Mouse (Mus musculus): Measurements from ENCODE around the gene Ccdc103. TPM values are rescaled to one million over a fixed set of nuclear protein-coding genes. Genes with fewer than 3 reads are reported as not detected.

Gene Ccdc103
- total RNA-seq (2023; ENCODE audit: inconsistent age): 0.26 TPM in 1 of 4 replicates, not detected in the others

GRCm38 (mm10) chr11:102880585-102881313 lies at the start of gene Ccdc103, which contains the start of gene Eftud2:
Ccdc103 (plus strand) TSS chr11:102881204.
Eftud2 (minus strand) TSS chr11:102880985.

GRCm38 (mm10) chr11:102835549-102835948 lies 45.5 kb upstream of the Ccdc103 start, which contains the start of gene Higd1b:
Higd1b (plus strand) TSS chr11:102835849.

DNA sequence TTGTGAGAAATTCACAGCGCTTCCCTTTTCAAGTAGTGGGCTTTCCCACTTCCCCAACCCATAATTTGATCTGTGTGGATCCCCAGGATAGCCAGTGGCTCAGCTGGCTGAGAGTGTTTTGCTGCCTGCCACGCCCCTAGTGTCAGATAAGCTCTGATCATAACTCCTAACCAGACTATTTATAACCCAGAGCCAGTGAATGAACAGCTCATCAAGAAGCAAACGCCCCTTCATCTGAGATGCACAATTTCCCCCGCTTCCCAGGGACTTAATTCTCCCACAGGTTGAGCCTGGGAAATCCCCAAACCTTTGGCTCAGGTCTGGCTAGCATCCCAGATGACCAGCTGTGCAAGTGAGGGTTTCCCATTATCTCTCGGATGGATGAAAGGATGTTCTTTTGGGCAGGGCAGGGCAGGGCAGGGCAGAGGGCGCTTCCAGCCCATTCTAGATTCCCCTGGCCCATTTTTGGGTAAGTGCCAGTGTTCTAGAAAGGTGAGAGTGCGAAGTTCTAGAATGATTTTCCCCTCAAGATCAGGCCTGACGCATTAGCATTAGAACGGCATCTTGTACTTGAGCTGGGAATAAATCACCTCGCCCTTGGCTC lies 3.7 kb downstream of the Ccdc103 start, which contains the start of gene Fam187a:
Gene Fam187a, plus strand, starts transcription at position 554 of the 604 bp plus-strand sequence.

DNA sequence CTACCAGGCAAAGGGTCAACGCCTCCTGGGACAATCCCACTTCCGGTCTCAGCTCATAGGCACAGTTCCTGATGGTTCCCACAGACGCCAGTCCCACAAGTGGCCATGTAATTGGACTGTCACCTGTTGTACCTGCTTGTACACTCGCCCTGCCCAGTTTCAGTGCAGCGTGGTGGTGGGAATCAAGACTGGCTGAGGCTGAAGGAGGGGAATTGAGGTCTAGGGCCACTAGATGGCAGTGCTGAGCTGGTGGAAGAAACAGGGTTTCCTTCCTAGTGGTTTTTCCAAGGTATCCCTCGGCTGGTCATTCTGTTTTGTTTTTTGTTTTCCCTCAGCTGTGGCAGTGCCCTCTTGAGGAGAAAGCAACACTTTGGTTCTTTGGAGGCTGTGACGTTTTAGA lies 19.8 kb downstream of the Ccdc103 start, which contains the start of gene Gfap:
Gene Gfap, minus strand, starts transcription at position 150 of the 400 bp plus-strand sequence.

DNA sequence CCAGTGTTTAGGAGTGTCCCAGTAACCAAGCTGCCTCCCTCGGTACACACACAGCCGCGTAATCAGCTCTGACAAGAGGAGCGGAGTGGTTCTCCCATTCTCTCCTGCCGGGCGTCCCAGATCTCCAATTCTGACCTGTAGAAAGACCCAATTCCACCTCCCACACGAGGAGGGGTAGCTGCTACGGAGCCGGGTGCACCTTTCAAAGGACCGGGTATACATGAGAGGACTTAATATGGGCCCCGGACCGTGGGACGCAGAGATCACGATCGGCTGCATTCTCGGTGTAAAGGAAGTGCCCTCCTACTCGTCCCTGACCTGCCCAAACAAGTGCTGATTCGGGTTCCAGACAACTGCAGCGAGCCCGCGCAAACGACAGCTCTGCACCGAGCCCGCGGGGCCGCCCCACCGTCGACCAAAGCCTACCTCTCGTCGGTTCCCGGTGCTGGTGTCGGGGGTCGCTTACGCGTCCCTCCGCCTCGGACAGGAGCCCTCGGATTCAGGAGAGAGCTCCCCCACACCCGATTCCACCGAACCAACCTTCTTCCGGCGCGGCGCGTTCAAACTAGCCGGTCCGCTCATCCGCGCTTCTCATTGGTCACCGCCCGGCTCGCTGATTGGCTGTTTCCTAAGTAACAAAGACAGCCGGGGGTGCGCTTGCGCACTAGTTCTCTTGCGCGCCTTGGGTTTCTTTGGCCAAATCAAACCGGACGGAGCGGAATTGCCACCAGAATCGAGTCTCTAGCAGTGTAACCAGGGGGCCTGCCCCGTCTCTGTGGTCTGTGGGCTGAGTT lies 43.8 kb downstream of the Ccdc103 start, which contains the start of gene Kif18b:
Gene Kif18b, minus strand, starts transcription at position 568 of the 794 bp plus-strand sequence.

Other genes with a start within 250 kb of the Ccdc103 start
- gene Meioc, start 217.5 kb upstream of the Ccdc103 start, total RNA-seq (2023; ENCODE audit: inconsistent age): not detected in 4 replicates
- gene Ccdc43, start 183.4 kb upstream of the Ccdc103 start, total RNA-seq (2023; ENCODE audit: inconsistent age): 25.4 to 29.9 TPM (median 25.8 TPM) in 4 replicates
- gene Adam11, start 119.8 kb upstream of the Ccdc103 start, total RNA-seq (2023; ENCODE audit: inconsistent age): 0.18 TPM in 1 of 4 replicates, not detected in the others
- not detected in 4 replicates for gene Gjc1, start 61.5 kb upstream of the Ccdc103 start, total RNA-seq (2023; ENCODE audit: inconsistent age)
- gene Higd1b, start 45.4 kb upstream of the Ccdc103 start, total RNA-seq (2023; ENCODE audit: inconsistent age): not detected in 4 replicates
- gene Eftud2, start 219 bp upstream of the Ccdc103 start, total RNA-seq (2023; ENCODE audit: inconsistent age): 130 to 159 TPM (median 135 TPM) in 4 replicates
- gene Fam187a, start 4.0 kb downstream of the Ccdc103 start, total RNA-seq (2023; ENCODE audit: inconsistent age): not detected in 4 replicates
- gene Gfap, start 19.7 kb downstream of the Ccdc103 start, total RNA-seq (2023; ENCODE audit: inconsistent age): not detected in 4 replicates
- gene Kif18b, start 43.9 kb downstream of the Ccdc103 start, total RNA-seq (2023; ENCODE audit: inconsistent age): 1.1 to 1.9 TPM (median 1.2 TPM) in 4 replicates
- not detected in 4 replicates for gene C1ql1, start 65.5 kb downstream of the Ccdc103 start, total RNA-seq (2023; ENCODE audit: inconsistent age)
- 58.0 to 62.2 TPM (median 59.9 TPM) in 4 replicates for gene Nmt1, start 147.0 kb downstream of the Ccdc103 start, total RNA-seq (2023; ENCODE audit: inconsistent age)
- gene Dcakd, start 147.1 kb downstream of the Ccdc103 start, total RNA-seq (2023; ENCODE audit: inconsistent age): 15.0 to 17.7 TPM (median 15.8 TPM) in 4 replicates
- gene Plcd3, start 220.5 kb downstream of the Ccdc103 start, total RNA-seq (2023; ENCODE audit: inconsistent age): 2.7 to 4.7 TPM (median 3.8 TPM) in 4 replicates
- gene Acbd4, start 220.5 kb downstream of the Ccdc103 start, total RNA-seq (2023; ENCODE audit: inconsistent age): 46.6 to 58.5 TPM (median 49.6 TPM) in 4 replicates
- gene Hexim1, start 235.0 kb downstream of the Ccdc103 start, total RNA-seq (2023; ENCODE audit: inconsistent age): 55.6 to 59.2 TPM (median 56.1 TPM) in 4 replicates

All from B cell, adult (primary cell).